Mouse (Mus musculus) cerebellum, adult 11 months (tissue): ENCODE measurements around the gene Lrrk1.

Experiments
- DNase-seq: peaks from one replicate; pipeline ENCODE4 v3.0.0; 2022

Gene Lrrk1

GRCm38 (mm10) chr7:66297656-66298021 is 90.5 kb downstream of the Lrrk1 start:
- no peak for DNase-seq

GRCm38 (mm10) chr7:66296921-66297655 is 91.1 kb downstream of the Lrrk1 start:
- DNase-seq: no peak

- no peak for DNase-seq
Measured at GRCm38 (mm10) chr7:66292552-66293376, 95.4 kb downstream of the Lrrk1 start.

GRCm38 (mm10) chr7:66292010-66292409 is 96.1 kb downstream of the Lrrk1 start:
- no peak for DNase-seq

GRCm38 (mm10) chr7:66282984-66283612 is 105.1 kb downstream of the Lrrk1 start:
- DNase-seq: no peak

GRCm38 (mm10) chr7:66282265-66282664 is 105.9 kb downstream of the Lrrk1 start:
- DNase-seq: no peak

- no peak for DNase-seq
Measured at GRCm38 (mm10) chr7:66278001-66278400, 110.1 kb downstream of the Lrrk1 start.

GRCm38 (mm10) chr7:66273494-66273893 is 114.7 kb downstream of the Lrrk1 start:
- DNase-seq: no peak

- DNase-seq: no peak
Measured at GRCm38 (mm10) chr7:66271226-66271625, 116.9 kb downstream of the Lrrk1 start.

- DNase-seq: no peak
Measured at GRCm38 (mm10) chr7:66266942-66267850, 121.0 kb downstream of the Lrrk1 start.

- DNase-seq: no peak
Measured at GRCm38 (mm10) chr7:66263421-66263820, 124.7 kb downstream of the Lrrk1 start.

GRCm38 (mm10) chr7:66262570-66263156 is 125.5 kb downstream of the Lrrk1 start:
- no peak for DNase-seq

- DNase-seq: peak; percentile 67
Measured at GRCm38 (mm10) chr7:66260763-66261390, 127.3 kb downstream of the Lrrk1 start.

GRCm38 (mm10) chr7:66260295-66260694 is 127.9 kb downstream of the Lrrk1 start:
- DNase-seq: peak; percentile 25

- DNase-seq: no peak
Measured at GRCm38 (mm10) chr7:66259436-66260206, 128.5 kb downstream of the Lrrk1 start.

- no peak for DNase-seq
Measured at GRCm38 (mm10) chr7:66258997-66259396, 129.2 kb downstream of the Lrrk1 start.

GRCm38 (mm10) chr7:66257232-66257631 is 130.9 kb downstream of the Lrrk1 start:
- no peak for DNase-seq

GRCm38 (mm10) chr7:66256441-66256840 is 131.7 kb downstream of the Lrrk1 start:
- no peak for DNase-seq

GRCm38 (mm10) chr7:66254993-66255392 is 133.2 kb downstream of the Lrrk1 start:
- no peak for DNase-seq

- no peak for DNase-seq
Measured at GRCm38 (mm10) chr7:66253975-66254651, 134.0 kb downstream of the Lrrk1 start.
